Mouse (Mus musculus): ENCODE results near the gene 1700028J19Rik.

Gene 1700028J19Rik

DNA sequence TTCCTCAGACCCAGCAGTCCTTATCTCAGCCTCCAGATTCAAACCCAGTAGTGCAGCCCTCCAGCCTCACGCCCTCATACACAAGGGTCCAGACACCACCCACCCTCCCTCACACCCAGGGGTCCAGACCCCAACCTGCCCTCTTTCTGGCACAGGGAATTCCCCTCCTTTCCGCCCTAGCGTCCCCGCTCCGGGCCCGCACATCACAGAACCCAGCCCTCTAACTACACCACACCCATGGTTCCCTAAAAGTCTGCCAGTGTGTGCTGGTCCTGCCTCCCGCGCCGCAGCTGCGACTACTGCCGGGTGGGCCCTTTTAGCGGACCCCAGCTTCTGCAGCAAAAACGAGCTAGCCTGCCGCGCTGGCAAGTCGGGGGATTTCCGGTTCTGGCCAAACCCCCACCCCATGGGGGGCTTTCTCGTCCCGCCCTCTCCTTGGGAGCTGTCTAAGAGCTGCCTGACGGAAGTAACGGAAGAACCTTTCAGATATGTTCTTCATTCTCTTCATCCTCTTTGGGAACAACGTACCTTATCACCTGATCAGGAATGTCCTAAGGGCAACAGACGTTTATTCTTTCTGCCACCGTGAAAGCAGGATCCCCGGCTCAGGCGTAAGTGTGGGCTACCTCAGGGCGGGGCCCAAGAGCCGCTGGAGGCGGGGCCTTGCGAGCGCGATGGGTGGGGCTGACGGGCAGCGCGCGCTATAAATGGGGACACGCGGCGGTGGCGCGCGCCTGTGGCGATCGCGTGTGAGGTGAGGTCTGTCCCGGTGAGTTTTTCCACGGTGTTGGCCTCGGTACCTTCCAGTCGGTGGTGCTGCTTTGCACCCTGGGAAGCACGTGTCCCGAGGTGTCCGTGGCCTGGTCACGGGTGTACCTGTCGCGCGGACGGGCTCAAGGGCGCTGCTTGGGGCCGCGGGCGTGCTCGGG lies at the start of gene 1700028J19Rik, which contains the start of gene 2410002F23Rik:
1700028J19Rik (minus strand) TSS at position 641 of the 929 bp plus-strand sequence.
2410002F23Rik (plus strand) TSS at position 668 of the 929 bp plus-strand sequence.
- in situ Hi-C loops (cut with MboI): no loop called here

- in situ Hi-C loops (cut with MboI): no loop called here
These were observed 44.9 kb upstream of the 1700028J19Rik start for GRCm38 (mm10) chr7:44291418-44291817.

DNA sequence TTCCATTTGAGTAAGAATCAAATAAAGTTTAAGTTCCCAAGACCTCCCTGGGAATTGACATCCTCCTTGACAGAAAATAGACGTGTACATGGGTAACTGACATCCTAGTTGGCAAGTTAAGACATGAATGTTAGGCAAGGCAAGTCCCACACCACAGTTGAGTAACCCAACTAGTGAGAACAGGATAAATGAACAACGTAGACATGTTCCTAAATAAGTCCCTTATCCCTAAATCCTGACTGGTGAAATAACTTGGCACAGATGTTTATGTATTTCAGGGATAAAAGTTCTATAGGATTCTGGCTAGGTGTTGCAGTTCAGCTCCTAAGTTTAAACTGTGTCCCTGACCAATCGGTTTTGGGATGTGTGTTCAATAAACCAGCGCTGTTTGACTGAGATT lies 44.5 kb upstream of the 1700028J19Rik start:
- in situ Hi-C loops (cut with MboI): no loop called here

- in situ Hi-C loops (cut with MboI): no loop called here
These were observed 41.3 kb upstream of the 1700028J19Rik start for GRCm38 (mm10) chr7:44287760-44288159.

DNA sequence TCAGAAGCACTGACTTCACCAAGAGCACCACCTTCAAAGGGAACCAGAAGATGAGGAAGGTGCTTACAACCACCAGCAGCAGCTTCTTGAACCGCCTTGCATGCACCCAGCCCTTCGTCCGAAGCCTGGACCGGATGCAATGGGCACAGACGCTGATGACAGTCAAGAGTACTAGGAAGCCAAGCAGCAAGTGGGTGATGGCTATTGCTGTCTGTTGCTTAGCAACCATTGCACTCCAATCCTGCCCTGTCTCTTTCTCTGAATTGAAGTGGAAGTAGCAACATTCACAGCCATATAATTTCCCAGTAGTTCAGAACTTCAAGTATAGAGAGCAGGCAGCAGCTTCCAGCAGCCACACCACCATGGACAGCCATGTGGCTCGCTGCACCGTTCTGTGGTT lies 35.1 kb upstream of the 1700028J19Rik start:
- in situ Hi-C loops (cut with MboI): no loop called here

DNA sequence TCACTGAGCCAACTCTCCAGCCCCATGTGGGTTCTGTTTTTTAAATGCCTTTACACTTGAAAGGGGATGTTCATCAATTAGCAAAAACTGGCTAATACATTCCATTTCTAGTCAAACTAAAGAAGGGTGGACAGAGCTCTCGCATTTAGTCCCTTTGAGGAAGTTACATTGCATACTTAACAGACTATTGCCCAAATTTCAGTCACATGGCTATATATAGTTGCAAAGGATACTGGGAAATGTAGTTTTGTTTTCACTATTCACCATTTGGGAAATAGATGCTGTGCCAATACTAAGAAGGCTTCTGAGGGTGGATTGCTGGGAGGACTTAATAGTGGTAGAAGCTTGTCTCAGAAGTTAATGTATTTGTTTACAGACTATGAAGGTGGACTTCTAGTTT lies 34.5 kb upstream of the 1700028J19Rik start:
- in situ Hi-C loops (cut with MboI): no loop called here

DNA sequence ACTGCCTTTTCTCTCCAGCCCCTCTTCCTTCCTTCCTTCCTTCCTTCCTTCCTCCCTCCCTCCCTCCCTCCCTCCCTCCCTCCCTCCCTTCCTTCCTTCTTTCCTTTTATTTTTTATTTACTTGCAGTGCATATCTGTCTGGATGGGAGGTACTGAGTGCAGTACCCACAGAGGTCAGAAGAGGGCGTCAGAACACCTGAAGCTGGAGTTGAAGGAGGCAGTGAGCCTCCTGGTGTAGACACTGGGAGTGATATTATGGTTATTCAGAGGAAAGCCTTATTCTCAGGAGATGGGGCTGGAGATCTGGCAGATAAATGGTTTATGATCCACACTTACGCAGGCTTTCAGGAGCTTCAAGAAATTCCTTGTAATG lies 30.7 kb upstream of the 1700028J19Rik start:
- in situ Hi-C loops (cut with MboI): no loop called here

- in situ Hi-C loops (cut with MboI): no loop called here
These were observed 30.2 kb upstream of the 1700028J19Rik start for GRCm38 (mm10) chr7:44276461-44277249.

- in situ Hi-C loops (cut with MboI): no loop called here
These were observed 29.1 kb upstream of the 1700028J19Rik start for GRCm38 (mm10) chr7:44275546-44275945.

- in situ Hi-C loops (cut with MboI): loop anchor here (25.0 kb wide), 1 partner anchor 213 kb away; the partner anchor contains the start of genes Emc10 and Fam71e1
These were observed 27.6 kb upstream of the 1700028J19Rik start for GRCm38 (mm10) chr7:44274096-44274495.

DNA sequence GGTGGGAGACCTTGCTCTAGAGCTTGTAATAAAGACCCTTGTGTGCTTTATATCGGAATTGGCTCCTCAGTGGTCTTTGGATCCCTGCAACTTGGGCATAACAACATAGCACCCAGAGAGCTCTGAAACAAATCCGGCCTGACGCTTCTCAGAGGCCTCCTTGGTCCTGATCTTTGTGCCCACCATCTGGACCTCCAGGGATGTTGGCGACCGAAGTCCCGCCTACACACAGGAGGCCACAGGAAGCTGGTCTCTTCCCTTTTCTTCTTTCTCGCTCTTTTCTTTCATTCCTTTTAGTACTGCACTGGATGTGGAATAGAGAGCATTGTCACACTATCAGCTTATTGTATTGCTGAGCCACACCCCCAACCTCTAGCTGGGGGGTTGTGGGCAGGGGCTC lies 27.0 kb upstream of the 1700028J19Rik start:
- in situ Hi-C loops (cut with MboI): loop anchor here (25.0 kb wide), 1 partner anchor 214 kb away; the partner anchor contains the start of genes Emc10 and Fam71e1

DNA sequence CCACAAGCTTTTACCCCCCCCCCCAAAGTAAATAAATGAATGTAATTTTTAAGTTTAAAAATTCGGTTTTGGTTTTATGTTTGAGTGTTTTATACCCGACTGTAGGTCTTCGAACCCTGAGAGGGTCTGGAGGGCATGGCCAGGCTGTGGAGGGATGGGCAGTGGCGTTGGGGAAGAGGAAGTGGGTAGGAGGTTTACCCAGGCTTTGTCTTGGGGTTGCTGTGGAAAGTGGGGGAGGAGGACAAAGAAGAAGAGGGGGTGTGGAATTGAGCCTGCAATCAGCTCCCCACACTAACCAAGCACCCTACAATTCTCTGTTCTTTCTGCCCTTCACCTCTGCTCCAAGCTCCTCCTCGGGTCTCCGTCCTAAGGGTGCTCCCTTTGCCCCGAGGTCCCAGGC lies 26.1 kb upstream of the 1700028J19Rik start:
- in situ Hi-C loops (cut with MboI): loop anchor here (25.0 kb wide), 1 partner anchor 215 kb away; the partner anchor contains the start of genes Emc10 and Fam71e1

GRCm38 (mm10) chr7:44271309-44271708 lies 24.8 kb upstream of the 1700028J19Rik start:
- in situ Hi-C loops (cut with MboI): loop anchor here (25.0 kb wide), 1 partner anchor 216 kb away; the partner anchor contains the start of genes Emc10 and Fam71e1

DNA sequence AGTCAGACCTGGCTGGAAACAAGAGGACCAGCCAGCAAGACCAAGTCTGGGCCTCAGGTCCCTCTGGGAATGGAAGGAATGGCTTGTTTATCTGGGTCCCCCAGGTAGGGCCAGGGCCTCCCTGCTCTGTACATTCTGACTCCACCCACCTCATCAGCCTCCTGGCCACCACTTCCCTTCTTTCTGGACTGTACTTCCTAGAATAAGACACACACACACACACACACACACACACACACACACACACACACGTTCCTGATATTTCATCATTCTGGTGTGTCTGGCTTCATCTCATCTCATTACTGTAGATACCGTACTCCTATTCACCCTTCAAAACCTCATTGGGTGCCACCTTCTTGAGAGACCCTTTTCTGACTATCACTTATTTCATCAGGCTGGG lies 22.9 kb upstream of the 1700028J19Rik start:
- in situ Hi-C loops (cut with MboI): loop anchor here (25.0 kb wide), 1 partner anchor 218 kb away; the partner anchor contains the start of genes Emc10 and Fam71e1

DNA sequence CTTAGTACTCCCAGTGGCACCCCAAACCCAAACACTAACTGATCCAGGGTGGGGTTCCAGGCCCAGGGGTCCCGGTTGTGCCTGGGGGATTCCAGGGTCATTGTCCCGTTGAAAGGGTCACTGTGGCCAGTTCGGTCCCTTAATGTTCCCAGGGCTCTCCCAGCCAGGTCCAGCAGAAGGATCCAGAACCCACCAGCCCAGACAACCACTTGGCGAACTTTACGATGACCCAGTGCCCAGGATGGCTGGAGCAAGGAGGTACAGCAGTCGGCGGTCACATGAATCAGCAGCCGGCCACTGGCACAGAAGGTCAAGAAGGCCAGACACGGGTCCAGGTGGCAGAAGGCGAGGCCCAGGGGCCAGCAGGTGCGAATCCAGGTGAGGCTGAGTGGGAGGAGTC lies 21.6 kb upstream of the 1700028J19Rik start:
- in situ Hi-C loops (cut with MboI): loop anchor here (25.0 kb wide), 1 partner anchor 219 kb away; the partner anchor contains the start of genes Emc10 and Fam71e1

- in situ Hi-C loops (cut with MboI): loop anchor here (5.0 to 25.0 kb wide), 2 partner anchors 79 to 224 kb away; partner anchors contain the start of genes Emc10 and Fam71e1
These were observed 16.5 kb upstream of the 1700028J19Rik start for GRCm38 (mm10) chr7:44262791-44263643.

GRCm38 (mm10) chr7:44261147-44261546 lies 14.7 kb upstream of the 1700028J19Rik start, which contains the start of gene Gm15517:
Gene Gm15517 (plus strand): TSS chr7:44261447.
- in situ Hi-C loops (cut with MboI): loop anchor here (5.0 to 25.0 kb wide), 2 partner anchors 81 to 226 kb away; partner anchors contain the start of genes Emc10 and Fam71e1

- in situ Hi-C loops (cut with MboI): loop anchor here (5.0 to 25.0 kb wide), 2 partner anchors 82 to 227 kb away; partner anchors contain the start of genes Emc10 and Fam71e1
These were observed 13.9 kb upstream of the 1700028J19Rik start for GRCm38 (mm10) chr7:44260410-44260809.

DNA sequence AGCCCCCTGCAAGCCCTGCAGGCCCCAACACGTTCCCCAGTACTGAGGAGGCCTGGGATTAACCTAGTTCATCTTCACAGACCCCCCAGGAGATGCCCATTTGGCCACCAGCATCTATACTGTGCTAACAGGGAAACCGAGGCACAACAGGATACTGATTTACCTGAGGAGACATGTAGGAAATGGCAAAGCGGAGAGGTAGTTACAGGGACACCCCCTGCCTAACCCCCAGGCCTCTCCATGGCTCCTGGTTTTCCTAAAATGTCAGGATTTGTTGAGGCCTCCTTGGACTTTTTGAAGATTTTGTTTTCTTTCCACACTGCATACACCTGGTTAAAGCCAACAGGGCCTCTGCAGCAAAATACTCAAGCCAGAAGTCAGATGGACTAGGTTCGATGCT lies 10.8 kb upstream of the 1700028J19Rik start, which contains the start of gene Acp4:
Acp4 (minus strand) TSS at position 101 of the 400 bp plus-strand sequence.
- in situ Hi-C loops (cut with MboI): loop anchor here (25.0 kb wide), 1 partner anchor 230 kb away; the partner anchor contains the start of genes Emc10 and Fam71e1

DNA sequence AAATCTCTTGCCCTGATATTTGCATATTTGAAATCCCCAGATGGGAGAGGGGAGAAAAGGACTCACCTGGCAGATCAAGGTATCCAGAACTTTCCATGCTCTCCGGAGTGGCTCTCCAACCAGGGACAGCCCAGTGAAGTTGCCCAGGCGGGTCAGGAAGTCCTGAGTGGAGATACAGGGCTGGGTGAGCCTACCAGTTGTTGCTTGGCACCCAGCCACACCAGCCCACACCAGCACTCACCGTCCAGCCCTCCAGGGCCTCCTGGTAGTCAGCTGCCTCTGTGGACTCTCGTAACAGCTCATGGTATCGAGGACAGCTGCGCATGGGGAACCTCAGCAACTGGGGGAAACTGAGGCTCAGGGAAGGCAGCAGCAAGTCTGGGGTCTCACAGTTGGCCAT lies 8.4 kb upstream of the 1700028J19Rik start:
- in situ Hi-C loops (cut with MboI): loop anchor here (25.0 kb wide), 1 partner anchor 232 kb away; the partner anchor contains the start of genes Emc10 and Fam71e1
